Mouse (Mus musculus): ENCODE data around the gene Pwwp2a.

Gene Pwwp2a

GRCm38 (mm10) chr11:43681472-43682414, at the start of gene Pwwp2a:
Pwwp2a (plus strand) TSS chr11:43681998.
- DNase-seq = peak; percentile 98

GRCm38 (mm10) chr11:43632566-43632965, 49.2 kb upstream of the Pwwp2a start:
- DNase-seq = peak; percentile 70

GRCm38 (mm10) chr11:43633165-43633564, 48.6 kb upstream of the Pwwp2a start:
- DNase-seq = no peak

GRCm38 (mm10) chr11:43633658-43634401, 48.0 kb upstream of the Pwwp2a start:
- peak; percentile 72 for DNase-seq

GRCm38 (mm10) chr11:43636761-43637160, 45.0 kb upstream of the Pwwp2a start:
- peak; percentile 49 for DNase-seq

GRCm38 (mm10) chr11:43638486-43638885, 43.3 kb upstream of the Pwwp2a start:
- no peak for DNase-seq

GRCm38 (mm10) chr11:43643180-43643591, 38.6 kb upstream of the Pwwp2a start:
- DNase-seq = peak; percentile 80

- no peak for DNase-seq
These were observed 36.5 kb upstream of the Pwwp2a start for GRCm38 (mm10) chr11:43645286-43645685.

- no peak for DNase-seq
These were observed 28.7 kb upstream of the Pwwp2a start for GRCm38 (mm10) chr11:43653051-43653475.

- no peak for DNase-seq
These were observed 25.3 kb upstream of the Pwwp2a start for GRCm38 (mm10) chr11:43656464-43656863.

GRCm38 (mm10) chr11:43658010-43658409, 23.8 kb upstream of the Pwwp2a start:
- DNase-seq = no peak

GRCm38 (mm10) chr11:43667038-43667745, 14.6 kb upstream of the Pwwp2a start:
- DNase-seq = no peak

GRCm38 (mm10) chr11:43682415-43683217, 818 bp downstream of the Pwwp2a start:
- DNase-seq = peak; percentile 33

- DNase-seq = no peak
These were observed 7.1 kb downstream of the Pwwp2a start for GRCm38 (mm10) chr11:43688850-43689249.

GRCm38 (mm10) chr11:43696623-43697022, 14.8 kb downstream of the Pwwp2a start:
- DNase-seq = no peak

GRCm38 (mm10) chr11:43698621-43699020, 16.8 kb downstream of the Pwwp2a start:
- no peak for DNase-seq

- DNase-seq = no peak
These were observed 18.5 kb downstream of the Pwwp2a start for GRCm38 (mm10) chr11:43700291-43700690.

GRCm38 (mm10) chr11:43703552-43703951, 21.8 kb downstream of the Pwwp2a start:
- DNase-seq = no peak

GRCm38 (mm10) chr11:43705751-43706150, 24.0 kb downstream of the Pwwp2a start:
- DNase-seq = no peak

GRCm38 (mm10) chr11:43708409-43708808, 26.6 kb downstream of the Pwwp2a start:
- no peak for DNase-seq

GRCm38 (mm10) chr11:43712178-43712577, 30.4 kb downstream of the Pwwp2a start:
- DNase-seq = peak; percentile 30

GRCm38 (mm10) chr11:43723411-43723810, 41.6 kb downstream of the Pwwp2a start:
- no peak for DNase-seq
